Mouse (Mus musculus) embryonic facial prominence, embryonic 10.5 days (tissue): Measurements from ENCODE around the gene Arntl2. TPM values are rescaled to one million over a fixed set of nuclear protein-coding genes. Genes with fewer than 3 reads are reported as not detected.
A peak's percentile ranks its signal among the peaks of the same experiment; 100 is the strongest.

ENCODE experiments used
- DNase-seq: peaks from one replicate; pipeline ENCODE4 v3.0.0-alpha.2; 2017; ENCODE audit warnings: low spot score
- H3K27ac ChIP-seq: fragments of 300-500 bp; sonication (generic); replicated peaks from 2 replicates; pipeline ENCODE4 v1.5.1; 2016; ENCODE audit warnings: mild to moderate bottlenecking
- H3K27me3 ChIP-seq: fragments of 300-500 bp; sonication (generic); replicated peaks from 2 replicates; pipeline ENCODE4 v1.6.1; 2016; ENCODE audit warnings: low read depth, mild to moderate bottlenecking; ENCODE audit not compliant: poor library complexity, severe bottlenecking
- H3K36me3 ChIP-seq: fragments of 300-500 bp; sonication (generic); replicated peaks from 2 replicates; pipeline ENCODE4 v1.6.1; 2016; ENCODE audit warnings: mild to moderate bottlenecking, moderate library complexity
- H3K4me1 ChIP-seq: fragments of 300-500 bp; sonication (generic); 2 replicates; pipeline ENCODE4 v1.6.1; 2016
- H3K4me3 ChIP-seq: fragments of 300-500 bp; sonication (generic); 2 replicates; pipeline ENCODE4 v1.5.1; 2016; ENCODE audit warnings: mild to moderate bottlenecking, moderate library complexity
- H3K9me3 ChIP-seq: fragments of 300-500 bp; sonication (generic); 2 replicates; pipeline ENCODE4 v1.6.1; 2016; ENCODE audit warnings: mild to moderate bottlenecking
- WGBS: fragments of 180-500 bp; shearing (Covaris S2); methylation state at CpG from one replicate; pipeline ENCODE4 v1.1.7; 2016; 5-methylcytosine and 5-hydroxymethylcytosine counted together
- polyA plus RNA-seq: library from polyadenylated mRNA; unstranded; fragments of >200 nt; fragmentation: Nextera tagmentation; extraction: Ambion mirVana; gene quantifications from 2 replicates; pipeline ENCODE4 v1.2.1, GENCODE M21; 2016

Arntl2 gene
- 2.8 and 3.8 TPM in 2 replicates for polyA plus RNA-seq

DNA sequence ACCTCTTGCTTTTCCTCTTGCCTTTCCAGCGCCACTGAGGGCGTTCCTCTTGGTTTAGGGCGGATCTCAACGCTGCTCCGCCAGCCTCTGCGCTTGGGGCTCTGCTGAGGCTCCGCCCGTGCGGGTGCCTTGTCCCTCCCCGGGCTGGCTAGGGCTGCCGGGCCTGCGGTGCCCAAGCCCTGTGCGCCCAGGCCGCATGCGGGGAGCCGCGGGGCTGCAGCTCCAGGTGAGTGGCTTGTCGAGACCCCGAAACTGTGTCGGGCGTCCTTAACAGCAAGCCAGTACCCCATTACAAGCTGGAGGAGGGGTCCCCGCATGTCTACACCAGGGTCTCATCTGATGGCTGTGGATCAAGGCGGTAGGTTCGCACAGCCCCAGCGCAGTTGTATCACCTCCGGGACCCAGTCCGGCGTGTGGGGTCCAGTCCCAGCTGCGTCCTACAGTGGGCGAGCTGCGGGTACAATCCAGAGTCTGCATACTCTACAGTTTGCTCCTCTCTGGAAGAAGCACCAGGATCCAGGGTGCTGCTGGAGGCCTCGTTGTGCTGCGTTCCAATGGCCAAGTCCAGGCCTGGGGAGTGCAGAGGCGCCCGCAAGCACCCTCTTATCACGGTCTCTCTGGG lies at the start of gene Arntl2:
TSS of gene Arntl2 (plus strand) at position 132 of the 622 bp plus-strand sequence.
- Histone ChIP-seq H3K27me3 (peaks cover 35% of the 10 kb centered on the region), H3K4me3 (peak within 1 kb of the TSS; percentile 71), H3K9me3 (no peaks in the 10 kb centered on the region), H3K27ac (peak within 1 kb of the TSS; percentile 80), H3K4me1 (peaks cover 19% of the 10 kb centered on the region), H3K36me3 (no peaks in the 10 kb centered on the region)
- 1% methylated on average over 36 of the region's 36 CpGs for WGBS
- peak; percentile 87 for DNase-seq

GRCm38 (mm10) chr6:146746577-146746976 lies 49.3 kb upstream of the Arntl2 start:
- Histone ChIP-seq H3K4me3 (no peak overlapping the region), H3K36me3 (no peaks in the 10 kb centered on the region), H3K27me3 (no peaks in the 10 kb centered on the region), H3K27ac (no peak overlapping the region), H3K9me3 (no peaks in the 10 kb centered on the region), H3K4me1 (peaks cover 8% of the 10 kb centered on the region)
- 85% methylated on average over 5 of the region's 5 CpGs for WGBS
- DNase-seq, result no peak

DNA sequence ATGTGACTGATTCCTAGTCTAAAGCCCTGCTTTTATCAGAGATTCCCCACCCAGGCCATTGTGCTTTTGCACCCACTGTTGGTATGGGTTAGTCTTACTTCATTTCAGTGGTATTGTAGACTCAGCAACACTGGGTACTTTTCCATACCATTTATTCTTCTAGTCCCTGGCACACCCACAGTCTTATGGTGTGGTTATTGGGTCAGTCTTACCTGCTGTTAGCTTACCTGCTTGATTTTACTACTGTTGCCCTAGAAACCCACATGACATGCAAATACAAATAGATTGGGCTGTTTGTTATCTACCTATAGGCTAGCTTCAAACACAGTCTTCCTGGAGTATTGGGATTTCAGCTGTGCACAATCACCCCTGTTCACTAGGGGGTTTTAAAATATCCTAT lies 48.8 kb upstream of the Arntl2 start:
- Histone ChIP-seq H3K27ac (no peak overlapping the region), H3K36me3 (no peaks in the 10 kb centered on the region), H3K9me3 (no peaks in the 10 kb centered on the region), H3K27me3 (no peaks in the 10 kb centered on the region), H3K4me3 (no peak overlapping the region), H3K4me1 (peaks cover 11% of the 10 kb centered on the region)
- DNase-seq, result no peak

GRCm38 (mm10) chr6:146748271-146748670 lies 47.6 kb upstream of the Arntl2 start:
- WGBS, result 89% methylated on average over 1 of the region's 1 CpGs

DNA sequence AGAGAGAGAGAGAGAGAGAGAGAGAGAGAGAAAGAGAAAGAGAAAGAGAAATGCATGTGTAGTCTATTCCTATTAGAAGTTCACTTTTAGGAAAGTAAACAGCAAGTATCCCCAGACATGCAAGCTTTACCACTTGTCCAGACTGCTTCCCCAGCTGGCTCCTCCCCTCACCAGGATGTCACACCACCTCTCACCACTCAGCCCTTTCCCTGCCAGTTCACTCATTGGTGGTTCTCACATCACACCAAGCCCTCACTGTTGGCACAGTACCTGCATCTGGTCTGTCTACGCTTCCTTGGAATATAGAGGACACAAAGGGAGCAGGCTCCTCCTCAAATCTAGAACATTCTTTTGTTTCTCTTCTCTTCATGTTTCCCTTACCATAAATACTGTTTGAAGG lies 44.2 kb upstream of the Arntl2 start:
- H3K27ac ChIP-seq, result no peak overlapping the region; the same call in 1 of the 2 replicates
- H3K27me3 ChIP-seq, result no peaks in the 10 kb centered on the region
- 73% methylated on average over 1 of the region's 1 CpGs for WGBS
- H3K4me3 ChIP-seq, result no peak overlapping the region
- H3K36me3 ChIP-seq, result no peaks in the 10 kb centered on the region
- DNase-seq, result no peak
- no peaks in the 10 kb centered on the region for H3K9me3 ChIP-seq
- peaks cover 25% of the 10 kb centered on the region for H3K4me1 ChIP-seq

More at GRCm38 (mm10) chr6:146748271-146748670, 47.6 kb upstream of the Arntl2 start:
- no peak overlapping the region for H3K27ac ChIP-seq
- H3K27me3 ChIP-seq, result no peaks in the 10 kb centered on the region
- H3K9me3 ChIP-seq, result no peaks in the 10 kb centered on the region
- no peak overlapping the region for H3K4me3 ChIP-seq
- H3K36me3 ChIP-seq, result no peaks in the 10 kb centered on the region
- peaks cover 9% of the 10 kb centered on the region for H3K4me1 ChIP-seq
- DNase-seq, result no peak

DNA sequence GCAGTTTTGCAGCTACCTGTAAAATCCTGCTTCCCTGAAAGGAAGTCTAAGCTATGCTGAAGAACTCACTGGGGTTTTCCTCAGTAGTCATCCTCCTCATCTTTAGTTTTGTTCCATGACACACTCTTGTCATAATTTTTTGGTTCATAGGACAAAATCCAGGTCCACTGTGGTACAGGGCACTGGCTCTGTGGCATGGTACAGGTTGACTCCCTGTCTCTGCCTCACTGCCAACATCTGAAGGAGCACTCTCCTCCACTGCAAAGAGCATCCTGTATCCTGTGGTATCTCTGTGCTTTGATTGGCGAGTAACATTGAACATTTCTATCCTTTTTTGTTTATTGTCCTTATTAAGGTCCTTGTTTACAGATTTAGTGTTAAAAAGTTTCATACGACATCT lies 43.7 kb upstream of the Arntl2 start:
- Histone ChIP-seq H3K36me3 (no peaks in the 10 kb centered on the region), H3K27ac (no peak overlapping the region), H3K27me3 (no peaks in the 10 kb centered on the region), H3K9me3 (no peaks in the 10 kb centered on the region), H3K4me1 (peaks cover 30% of the 10 kb centered on the region), H3K4me3 (no peak overlapping the region)
- DNase-seq, result no peak
- WGBS, result 88% methylated on average over 2 of the region's 2 CpGs

DNA sequence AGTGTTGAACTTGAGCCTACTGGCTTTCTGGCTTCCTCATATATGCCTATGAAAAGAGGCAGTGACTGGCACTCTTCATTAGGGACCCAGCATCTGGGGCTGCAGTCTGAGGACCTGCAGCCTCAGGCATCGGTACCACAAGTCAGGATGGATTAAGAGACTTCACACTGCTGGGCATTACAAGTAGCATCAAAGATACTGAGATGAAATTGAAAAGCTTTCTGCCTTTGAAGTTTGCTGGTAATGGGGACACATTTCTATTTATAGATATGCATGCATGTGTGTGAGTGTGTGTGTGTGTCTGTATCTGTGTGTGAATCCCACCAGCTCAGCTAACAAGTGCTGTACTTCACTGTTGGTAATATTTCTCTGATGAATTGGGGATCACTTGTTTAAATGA lies 43.2 kb upstream of the Arntl2 start:
- Histone ChIP-seq H3K27me3 (no peaks in the 10 kb centered on the region), H3K27ac (no peak overlapping the region), H3K4me3 (no peak overlapping the region), H3K9me3 (no peaks in the 10 kb centered on the region), H3K36me3 (no peaks in the 10 kb centered on the region), H3K4me1 (peaks cover 34% of the 10 kb centered on the region)
- DNase-seq, result no peak
- WGBS, result 76% methylated on average over 1 of the region's 1 CpGs

- 0 out of 2 replicates have a peak overlapping the region, but pooled peaks have one; percentile 15 for H3K27ac ChIP-seq
- WGBS, result 70% methylated on average over 2 of the region's 2 CpGs
Observed at GRCm38 (mm10) chr6:146753560-146754160, 42.2 kb upstream of the Arntl2 start.

DNA sequence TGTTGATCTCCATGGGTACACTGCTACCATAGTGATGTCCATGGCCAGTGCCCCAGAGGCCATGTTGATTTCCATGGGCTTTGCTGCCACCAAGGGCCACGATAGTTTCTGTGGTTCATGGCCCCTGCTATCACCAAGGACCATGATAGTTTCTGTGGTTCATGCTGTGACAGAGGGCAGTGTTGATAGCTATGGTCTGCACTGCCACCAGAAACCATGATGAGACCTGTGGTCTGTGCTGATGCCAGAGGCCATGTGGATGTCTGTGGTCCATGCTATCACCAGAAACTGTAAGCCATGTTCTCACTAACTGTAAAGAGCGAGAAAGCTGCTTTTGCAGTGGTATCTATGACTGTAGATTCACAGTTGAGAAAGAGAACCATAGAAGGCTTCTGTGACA lies 40.7 kb upstream of the Arntl2 start:
- no peaks in the 10 kb centered on the region for H3K27me3 ChIP-seq
- 90% methylated on average over 2 of the region's 2 CpGs for WGBS
- DNase-seq, result no peak

More at GRCm38 (mm10) chr6:146753560-146754160, 42.2 kb upstream of the Arntl2 start:
- H3K4me3 ChIP-seq, result no peak overlapping the region
- DNase-seq, result no peak
- peaks cover 34% of the 10 kb centered on the region for H3K4me1 ChIP-seq
- no peaks in the 10 kb centered on the region for H3K9me3 ChIP-seq
- no peaks in the 10 kb centered on the region for H3K27me3 ChIP-seq
- no peaks in the 10 kb centered on the region for H3K36me3 ChIP-seq

DNA sequence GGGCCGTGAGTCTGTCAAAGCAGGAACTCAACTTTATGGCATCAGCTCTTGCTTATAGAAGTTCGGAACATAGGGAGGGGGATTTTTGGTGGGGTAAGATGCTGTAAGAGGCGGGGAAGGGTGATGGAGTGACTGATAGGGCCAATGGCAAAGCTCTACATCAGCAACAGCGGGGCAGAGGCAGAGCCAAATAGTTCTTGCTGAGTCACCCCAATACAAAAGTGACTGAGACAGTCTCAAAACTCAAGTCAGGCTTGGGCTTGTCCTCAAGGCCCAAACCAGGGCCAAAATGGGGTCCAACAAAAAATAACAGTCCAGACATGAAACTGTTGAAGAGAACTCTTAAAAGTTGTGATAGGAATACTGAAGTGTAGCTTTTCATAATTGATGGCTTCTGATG lies 40.2 kb upstream of the Arntl2 start:
- Histone ChIP-seq H3K36me3 (peaks cover 6% of the 10 kb centered on the region; the same call in 1 of the 2 replicates), H3K4me1 (peaks cover 34% of the 10 kb centered on the region), H3K9me3 (no peaks in the 10 kb centered on the region), H3K27ac (no peak overlapping the region), H3K27me3 (no peaks in the 10 kb centered on the region), H3K4me3 (no peak overlapping the region)
- DNase-seq, result no peak
- 90% methylated on average over 4 of the region's 4 CpGs for WGBS

More for the DNA sequence above, 40.7 kb upstream of the Arntl2 start:
- Histone ChIP-seq H3K4me1 (peaks cover 34% of the 10 kb centered on the region), H3K36me3 (peaks cover 2% of the 10 kb centered on the region; the same call in 1 of the 2 replicates), H3K4me3 (no peak overlapping the region), H3K27ac (no peak overlapping the region), H3K9me3 (no peaks in the 10 kb centered on the region)

- WGBS, result 92% methylated on average over 2 of the region's 2 CpGs
Observed at GRCm38 (mm10) chr6:146759027-146759426, 36.8 kb upstream of the Arntl2 start.

DNA sequence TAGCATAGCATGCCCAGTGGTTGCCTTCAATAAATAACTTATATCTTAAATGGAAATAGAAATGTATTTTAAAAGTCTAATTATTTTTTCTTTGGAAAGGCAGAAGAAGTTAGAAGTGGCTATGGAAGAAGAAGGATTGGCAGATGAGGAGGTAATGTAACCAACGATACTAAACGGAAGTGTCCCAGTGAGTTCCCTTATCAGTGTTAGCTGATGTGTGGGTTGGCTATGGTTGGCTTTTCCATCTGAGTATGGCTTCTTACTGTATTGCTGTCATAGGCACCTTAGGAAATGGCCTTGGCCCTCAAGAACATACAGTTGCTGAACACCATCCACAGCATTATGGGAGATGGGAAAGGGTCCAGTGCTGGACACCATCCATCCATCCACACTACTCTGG lies 35.8 kb upstream of the Arntl2 start:
- Histone ChIP-seq H3K36me3 (peaks cover 6% of the 10 kb centered on the region; the same call in 1 of the 2 replicates), H3K4me1 (peaks cover 16% of the 10 kb centered on the region), H3K4me3 (no peak overlapping the region), H3K27me3 (no peaks in the 10 kb centered on the region), H3K27ac (no peak overlapping the region), H3K9me3 (no peaks in the 10 kb centered on the region)
- WGBS, result 97% methylated on average over 2 of the region's 2 CpGs
- DNase-seq, result no peak

More at GRCm38 (mm10) chr6:146759027-146759426, 36.8 kb upstream of the Arntl2 start:
- H3K36me3 ChIP-seq, result peaks cover 6% of the 10 kb centered on the region; the same call in 1 of the 2 replicates
- no peaks in the 10 kb centered on the region for H3K27me3 ChIP-seq
- H3K27ac ChIP-seq, result no peak overlapping the region
- no peak overlapping the region for H3K4me3 ChIP-seq
- peaks cover 18% of the 10 kb centered on the region for H3K4me1 ChIP-seq
- no peaks in the 10 kb centered on the region for H3K9me3 ChIP-seq
- DNase-seq, result no peak

DNA sequence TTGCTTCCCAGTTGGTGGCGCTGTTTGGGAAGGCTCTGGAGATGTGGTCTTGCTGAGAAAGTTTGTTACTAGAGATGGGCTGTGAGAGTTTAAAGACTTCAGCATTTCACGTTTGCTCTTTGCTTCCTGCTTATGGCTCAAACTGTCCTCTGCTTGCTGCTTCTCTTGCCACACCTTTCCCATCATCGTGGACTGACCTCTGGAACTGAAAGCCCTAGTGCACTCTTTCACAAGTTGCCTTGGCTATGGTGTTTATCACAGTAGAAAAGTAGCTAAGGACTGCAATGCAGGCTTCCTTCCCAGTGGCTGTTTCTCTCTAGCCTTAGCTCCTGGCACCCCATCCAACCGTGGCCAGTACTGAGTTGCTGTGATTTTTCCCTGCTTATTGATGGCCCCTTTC lies 35.1 kb upstream of the Arntl2 start:
- DNase-seq, result no peak
- 69% methylated on average over 4 of the region's 4 CpGs for WGBS
- no peaks in the 10 kb centered on the region for H3K9me3 ChIP-seq
- no peaks in the 10 kb centered on the region for H3K27me3 ChIP-seq
- peaks cover 6% of the 10 kb centered on the region; the same call in 1 of the 2 replicates for H3K36me3 ChIP-seq
- no peak overlapping the region for H3K4me3 ChIP-seq
- no peak overlapping the region for H3K27ac ChIP-seq
- peaks cover 16% of the 10 kb centered on the region for H3K4me1 ChIP-seq
